Mouse (Mus musculus) spleen, adult 2 months (tissue): Measurements from ENCODE around the gene Fbxl15. TPM values are rescaled to one million over a fixed set of nuclear protein-coding genes. Genes with fewer than 3 reads are reported as not detected.
A peak's percentile ranks its signal among the peaks of the same experiment; 100 is the strongest.

Experiments
- DNase-seq, 2 experiments: peaks; one replicate each; pipeline versions ENCODE4 v3.0.0 to v3.0.0-alpha.2; 2012 to 2021; ENCODE audit warnings: low spot score in 2 of 2, low read depth in 1 of 2
- H3K27ac ChIP-seq: fragments of 200-500 bp; 2 replicates; pipeline ENCODE4 v1.5.1; 2012; ENCODE audit warnings: low read length, inconsistent platforms; ENCODE audit not compliant: insufficient read depth
- H3K27me3 ChIP-seq: fragments of 200-500 bp; 2 replicates; pipeline ENCODE4 v1.6.1; 2012; ENCODE audit warnings: mild to moderate bottlenecking, moderate library complexity, low read length, inconsistent platforms; ENCODE audit not compliant: control insufficient read depth, insufficient read depth
- H3K36me3 ChIP-seq: fragments of 200-500 bp; 2 replicates; pipeline ENCODE4 v1.6.1; 2012; ENCODE audit warnings: mild to moderate bottlenecking, low read length, inconsistent platforms; ENCODE audit not compliant: control insufficient read depth, insufficient read depth
- H3K4me1 ChIP-seq: fragments of 200-500 bp; 2 replicates; pipeline ENCODE4 v1.6.1; 2011; ENCODE audit warnings: inconsistent platforms; ENCODE audit not compliant: control insufficient read depth, insufficient read depth, insufficient read length
- H3K4me3 ChIP-seq: fragments of 200-500 bp; 2 replicates; pipeline ENCODE4 v1.5.1; 2011; ENCODE audit warnings: mild to moderate bottlenecking, inconsistent platforms; ENCODE audit not compliant: insufficient read depth, insufficient read length; ENCODE audit errors: extremely low read depth
- CTCF ChIP-seq: fragments of 200-500 bp; IDR thresholded peaks from 2 replicates; pipeline ENCODE4 v1.5.1; 2011; ENCODE audit warnings: mild to moderate bottlenecking, inconsistent platforms; ENCODE audit not compliant: insufficient read depth, insufficient read length, insufficient replicate concordance; ENCODE audit errors: extremely low read depth
- POLR2A ChIP-seq: fragments of 200-500 bp; IDR thresholded peaks from 2 replicates; pipeline ENCODE4 v1.6.1; 2011; ENCODE audit warnings: low read depth, low read length, inconsistent platforms
- WGBS: fragments of 180-500 bp; shearing (Covaris S2); methylation state at CpG from one replicate; pipeline ENCODE4 v1.1.7; 2018; 5-methylcytosine and 5-hydroxymethylcytosine counted together
- polyA plus RNA-seq: library from polyadenylated mRNA; depleted of rRNA; stranded (reverse); fragments of >200 nt; gene quantifications from 2 replicates; pipeline ENCODE4 v1.2.3, GENCODE M21; 2012

Fbxl15 gene
- polyA plus RNA-seq, 1 experiment = 12.1 TPM

DNA sequence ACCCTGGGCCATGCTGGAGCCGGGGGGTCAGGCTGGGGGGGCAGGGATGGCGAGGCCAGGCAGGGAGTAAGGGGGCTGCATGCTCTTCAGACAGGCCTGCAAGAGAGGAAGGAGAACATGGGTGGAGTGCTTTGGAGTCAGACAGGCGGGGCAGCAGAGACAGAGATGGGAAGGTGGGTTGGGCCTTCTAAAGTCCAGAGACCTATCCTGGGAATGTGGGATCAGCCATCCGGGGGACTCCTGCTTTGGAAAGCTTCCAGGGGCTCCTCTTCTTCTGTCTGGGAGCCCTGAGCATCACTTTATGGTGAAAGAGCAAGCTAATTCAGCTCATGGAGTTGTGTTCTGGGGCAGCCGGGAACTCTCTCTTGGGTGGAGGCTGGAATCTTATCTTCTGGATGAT, 3.1 kb upstream of the Fbxl15 start:
- Histone ChIP-seq H3K4me3 (no peak overlapping the region), H3K27me3 (peaks cover 12% of the 10 kb centered on the region), H3K27ac (no peak overlapping the region), H3K4me1 (peaks cover 18% of the 10 kb centered on the region), H3K36me3 (no peaks in the 10 kb centered on the region)
- no peak for TF ChIP-seq POLR2A
- no peak for TF ChIP-seq CTCF
- no peak for DNase-seq
- 77% methylated on average over 5 of the region's 5 CpGs for WGBS

DNA sequence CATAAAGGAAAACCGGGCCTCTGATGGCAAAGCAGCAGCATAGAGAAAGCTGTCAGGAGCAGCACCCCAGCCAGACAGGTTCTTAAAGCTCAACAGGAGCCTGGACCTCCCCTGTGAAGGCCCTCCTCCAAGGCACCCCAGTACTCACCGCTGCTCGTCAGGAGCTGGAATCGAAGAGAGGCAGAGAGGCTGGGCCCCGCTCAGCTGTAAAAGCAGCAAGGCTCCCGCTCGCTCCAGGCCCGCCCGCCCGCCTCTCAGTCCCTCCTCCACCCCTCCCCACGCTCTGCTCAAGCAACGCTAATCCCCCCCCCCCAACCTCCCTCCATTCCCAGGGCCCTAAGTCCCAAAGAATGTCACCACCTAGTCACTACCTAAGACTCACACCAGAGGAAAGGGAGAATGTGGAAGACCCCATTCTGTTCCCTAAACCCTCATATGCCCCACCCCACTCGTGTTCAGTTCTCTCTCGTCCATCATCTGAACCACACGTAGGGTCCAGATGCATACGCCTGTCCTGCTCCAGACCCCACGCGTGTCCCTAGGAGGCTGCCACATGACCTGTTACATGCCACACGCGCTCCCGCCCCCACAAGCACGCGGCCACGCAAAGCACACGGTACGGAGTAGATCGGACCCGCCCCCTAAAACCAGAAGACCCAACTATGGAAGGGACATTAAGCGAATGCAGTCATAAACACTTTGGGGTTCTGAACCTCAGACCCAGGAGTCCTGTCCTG, 1.8 kb upstream of the Fbxl15 start:
- Histone ChIP-seq H3K27me3 (peaks cover 12% of the 10 kb centered on the region), H3K36me3 (0 out of 2 replicates have a peak, but pooled peaks cover under 1% of the 10 kb centered on the region), H3K4me3 (no peak overlapping the region), H3K27ac (no peak overlapping the region), H3K4me1 (peaks cover 18% of the 10 kb centered on the region)
- WGBS = 19% methylated on average over 29 of the region's 29 CpGs
- no peak for DNase-seq
- TF ChIP-seq POLR2A (no peak), CTCF (no peak)

DNA sequence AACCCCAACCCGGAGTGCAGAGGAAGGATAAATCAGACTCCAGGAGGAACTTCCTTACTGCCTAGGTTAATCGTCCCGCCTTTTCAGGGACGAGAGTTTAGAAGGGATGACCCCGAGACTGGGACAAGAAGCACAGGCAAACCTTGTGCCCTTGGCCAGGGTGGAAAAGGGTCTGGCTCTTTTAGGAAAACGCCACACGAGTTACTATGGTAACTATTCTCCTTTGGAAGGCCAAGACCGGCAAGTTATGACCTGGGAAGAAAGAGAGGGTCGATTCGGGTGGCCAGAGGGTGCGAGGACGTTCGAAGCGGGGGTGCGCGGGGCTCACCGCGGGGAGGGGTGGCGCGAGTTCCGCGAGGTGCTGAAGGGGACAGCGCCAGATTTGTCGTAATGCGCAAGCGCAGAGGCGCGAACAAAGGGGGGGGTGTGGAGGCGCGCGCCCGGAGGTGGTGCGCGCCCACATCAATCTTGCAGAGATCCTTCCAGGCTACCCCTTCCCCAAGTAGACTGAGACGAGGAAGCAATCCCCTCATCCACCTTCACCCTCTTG, 1.2 kb upstream of the Fbxl15 start, which contains the start of gene Psd:
Gene Psd, minus strand, starts transcription at position 401 of the 550 bp plus-strand sequence.
- DNase-seq = no peak
- Histone ChIP-seq H3K27ac (peak within 1 kb of the TSS; percentile 82), H3K27me3 (peaks cover 12% of the 10 kb centered on the region), H3K4me3 (peak within 1 kb of the TSS; percentile 64), H3K36me3 (0 out of 2 replicates have a peak, but pooled peaks cover 1% of the 10 kb centered on the region), H3K4me1 (peaks cover 15% of the 10 kb centered on the region)
- no peak for TF ChIP-seq POLR2A
- TF ChIP-seq CTCF = no peak
- WGBS = 2% methylated on average over 35 of the region's 35 CpGs

DNA sequence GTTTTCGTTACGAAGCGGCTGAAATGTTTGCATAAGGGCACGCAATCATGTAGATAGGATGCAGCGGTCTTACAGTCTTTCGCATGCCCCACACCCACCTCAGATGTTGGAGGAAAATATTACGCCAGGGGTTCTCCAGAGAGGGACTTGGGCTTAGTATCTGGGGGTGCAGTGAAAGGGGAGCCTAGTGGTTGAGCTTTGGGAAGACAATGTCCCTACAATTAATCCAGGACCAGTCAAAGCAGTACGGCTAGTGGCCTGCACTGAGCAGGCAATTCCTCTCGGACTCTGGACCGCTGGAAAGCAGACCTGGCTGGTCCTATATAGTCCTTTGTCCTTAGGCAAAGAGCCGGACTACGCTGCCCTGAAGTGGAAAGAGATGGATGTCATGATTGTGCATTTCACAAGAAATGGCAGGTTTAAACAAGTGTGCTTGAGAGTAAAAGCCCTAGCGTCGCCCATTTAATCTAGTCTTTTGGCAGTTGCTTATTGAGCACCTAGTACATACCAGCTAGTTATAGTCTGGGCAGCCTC, 386 bp upstream of the Fbxl15 start:
- Histone ChIP-seq H3K27me3 (peaks cover 12% of the 10 kb centered on the region), H3K4me1 (peaks cover 15% of the 10 kb centered on the region), H3K27ac (no peak overlapping the region), H3K36me3 (0 out of 2 replicates have a peak, but pooled peaks cover 1% of the 10 kb centered on the region), H3K4me3 (peak overlapping the region; percentile 64)
- TF ChIP-seq POLR2A (no peak), CTCF (no peak)
- no peak for DNase-seq
- WGBS = 35% methylated on average over 14 of the region's 14 CpGs

DNA sequence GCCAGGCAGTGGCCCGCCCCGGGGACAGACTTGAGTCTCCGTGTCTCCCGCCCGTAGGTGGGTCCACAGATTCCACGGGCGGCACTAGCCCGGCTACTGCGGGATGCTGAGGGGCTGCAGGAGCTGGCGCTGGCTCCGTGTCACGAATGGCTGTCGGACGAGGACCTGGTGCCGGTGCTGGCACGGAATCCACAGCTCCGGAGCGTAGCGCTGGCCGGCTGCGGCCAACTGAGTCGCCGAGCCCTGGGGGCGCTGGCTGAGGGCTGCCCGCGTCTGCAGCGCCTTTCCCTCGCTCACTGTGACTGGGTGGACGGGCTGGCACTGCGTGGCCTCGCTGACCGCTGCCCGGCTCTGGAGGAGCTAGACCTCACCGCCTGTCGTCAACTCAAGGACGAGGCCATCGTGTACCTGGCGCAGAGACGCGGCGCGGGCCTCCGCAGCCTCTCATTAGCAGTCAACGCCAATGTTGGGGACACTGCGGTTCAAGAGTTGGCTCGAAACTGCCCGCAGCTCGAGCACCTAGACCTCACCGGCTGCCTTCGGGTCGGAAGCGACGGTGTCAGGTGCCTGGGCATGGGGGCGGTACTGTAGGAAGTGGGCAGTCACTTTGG, 1.2 kb downstream of the Fbxl15 start:
- TF ChIP-seq POLR2A = no peak
- TF ChIP-seq CTCF = no peak
- no peak for DNase-seq
- H3K4me1 ChIP-seq = peaks cover 15% of the 10 kb centered on the region
- 2% methylated on average over 54 of the region's 54 CpGs for WGBS
- H3K27me3 ChIP-seq = peaks cover 12% of the 10 kb centered on the region; the same call in 1 of the 2 replicates
- peak overlapping the region; percentile 82; the same call in 1 of the 2 replicates for H3K27ac ChIP-seq
- 0 out of 2 replicates have a peak, but pooled peaks cover 1% of the 10 kb centered on the region for H3K36me3 ChIP-seq
- H3K4me3 ChIP-seq = peak overlapping the region; percentile 64

DNA sequence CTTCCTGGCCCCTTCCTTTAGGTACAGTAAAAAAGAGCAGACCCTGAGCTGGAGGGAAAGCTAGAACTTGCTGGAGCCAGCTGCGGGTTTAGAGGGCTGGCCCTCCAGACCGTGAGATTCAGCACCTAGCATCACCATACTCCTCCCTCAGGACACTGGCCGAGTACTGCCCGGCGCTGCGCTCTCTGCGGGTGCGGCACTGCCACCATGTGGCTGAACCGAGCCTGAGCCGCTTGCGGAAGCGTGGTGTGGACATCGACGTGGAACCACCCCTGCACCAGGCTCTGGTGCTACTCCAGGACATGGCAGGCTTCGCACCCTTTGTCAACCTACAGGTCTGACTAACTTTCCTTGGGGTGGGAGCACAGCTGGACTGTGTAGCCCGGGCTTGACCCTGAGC, 2.0 kb downstream of the Fbxl15 start:
- H3K36me3 ChIP-seq = 0 out of 2 replicates have a peak, but pooled peaks cover 1% of the 10 kb centered on the region
- no peak overlapping the region for H3K27ac ChIP-seq
- peaks cover 10% of the 10 kb centered on the region; the same call in 1 of the 2 replicates for H3K27me3 ChIP-seq
- peak in 1 of 2 experiments; percentile 82 for DNase-seq
- 9% methylated on average over 16 of the region's 16 CpGs for WGBS
- peaks cover 15% of the 10 kb centered on the region for H3K4me1 ChIP-seq
- peak; percentile 87 for TF ChIP-seq CTCF
- TF ChIP-seq POLR2A = no peak
- no peak overlapping the region for H3K4me3 ChIP-seq
